Mouse (Mus musculus) urinary bladder, adult 2 months (tissue): ENCODE data around the gene Barhl1. TPM values are rescaled to one million over a fixed set of nuclear protein-coding genes. Genes with fewer than 3 reads are reported as not detected.

Experiments
- DNase-seq: peaks from one replicate; pipeline ENCODE4 v3.0.0; 2022; ENCODE audit warnings: low spot score
- polyA plus RNA-seq: library from polyadenylated mRNA; depleted of rRNA; stranded (reverse); fragments of >200 nt; gene quantifications from 2 replicates; pipeline ENCODE4 v1.2.3, GENCODE M21; 2012; rRNA removed

Gene Barhl1
- polyA plus RNA-seq, 1 experiment, result not detected

DNA sequence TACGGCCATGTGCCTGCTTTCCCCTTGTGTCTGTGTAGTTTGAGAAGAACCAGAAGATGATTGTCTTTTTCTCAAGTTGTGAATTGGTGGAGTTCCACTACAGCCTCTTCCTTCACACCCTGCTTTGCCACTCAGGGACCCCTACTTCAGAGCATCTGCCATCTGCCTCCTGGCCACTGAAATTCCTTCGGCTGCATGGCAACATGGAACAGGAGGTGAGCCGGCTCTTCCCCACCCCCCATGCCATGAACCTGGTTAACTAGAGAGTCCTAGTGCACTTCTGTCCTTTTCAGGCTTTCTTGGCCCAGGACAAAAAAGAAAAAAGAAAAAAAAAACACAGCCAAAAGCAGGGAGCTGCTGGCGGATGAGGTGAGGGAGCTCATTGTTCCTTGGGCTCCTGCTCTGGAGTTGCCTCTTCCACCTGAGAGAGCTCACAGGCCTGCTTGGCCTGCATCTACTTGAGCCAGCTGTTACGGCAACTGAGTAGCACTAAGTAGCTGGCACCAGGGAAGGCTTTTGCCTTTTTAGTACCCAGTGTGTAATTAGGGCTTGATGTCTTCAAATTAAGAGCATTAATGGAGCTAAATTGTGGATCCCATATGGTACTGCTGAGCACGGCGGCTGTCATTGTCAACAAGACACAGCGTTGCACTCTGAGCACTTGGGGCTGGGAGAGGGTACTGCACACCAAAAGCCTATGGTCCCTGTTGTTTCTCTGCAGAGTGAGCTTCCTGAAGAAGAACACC is 55.6 kb downstream of the Barhl1 start:
- DNase-seq, result no peak

DNA sequence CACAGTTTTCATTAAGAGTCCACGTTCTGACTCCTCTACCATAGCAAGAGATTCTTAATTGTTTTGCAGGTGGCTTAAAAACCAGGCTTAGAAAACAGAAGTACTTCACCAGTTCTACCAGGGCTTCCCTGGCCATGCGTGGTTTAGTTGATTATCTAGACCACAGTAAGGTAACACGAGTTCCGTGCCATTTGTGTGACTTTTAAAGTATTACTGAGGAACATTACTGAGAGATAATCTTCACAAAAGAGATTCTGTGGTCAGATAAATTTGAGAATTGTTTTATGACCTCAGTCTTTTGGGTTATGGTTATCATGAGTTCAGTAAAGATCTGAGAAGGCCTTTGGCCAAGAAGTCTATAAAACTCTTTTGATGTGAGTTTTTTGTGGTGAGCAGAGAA is 57.2 kb downstream of the Barhl1 start:
- DNase-seq, result no peak

Other genes with a start within 250 kb of the Barhl1 start
- 1.4 and 1.8 TPM in 2 replicates for gene Spaca9, start 216.9 kb downstream of the Barhl1 start, polyA plus RNA-seq
- gene Ak8, start 216.5 kb downstream of the Barhl1 start, polyA plus RNA-seq, result 0.77 and 0.92 TPM in 2 replicates
- 7.2 and 9.2 TPM in 2 replicates for gene Gtf3c4, start 76.3 kb downstream of the Barhl1 start, polyA plus RNA-seq
- 6.4 and 6.5 TPM in 2 replicates for gene Ddx31, start 76.3 kb downstream of the Barhl1 start, polyA plus RNA-seq
- gene Cfap77, start 138.4 kb upstream of the Barhl1 start, polyA plus RNA-seq, result 0.06 and 0.16 TPM in 2 replicates
- 15.0 and 16.7 TPM in 2 replicates for gene Ttf1, start 143.6 kb upstream of the Barhl1 start, polyA plus RNA-seq
- gene Setx, start 207.5 kb upstream of the Barhl1 start, polyA plus RNA-seq, result 6.8 and 8.8 TPM in 2 replicates